Mouse (Mus musculus): ENCODE data around the gene Rchy1.
"Not testable (repeated sequence)": the region's sequence is repeated elsewhere in the genome, so short reads cannot be mapped to it uniquely, and the experiment has no call there.

Gene Rchy1

DNA sequence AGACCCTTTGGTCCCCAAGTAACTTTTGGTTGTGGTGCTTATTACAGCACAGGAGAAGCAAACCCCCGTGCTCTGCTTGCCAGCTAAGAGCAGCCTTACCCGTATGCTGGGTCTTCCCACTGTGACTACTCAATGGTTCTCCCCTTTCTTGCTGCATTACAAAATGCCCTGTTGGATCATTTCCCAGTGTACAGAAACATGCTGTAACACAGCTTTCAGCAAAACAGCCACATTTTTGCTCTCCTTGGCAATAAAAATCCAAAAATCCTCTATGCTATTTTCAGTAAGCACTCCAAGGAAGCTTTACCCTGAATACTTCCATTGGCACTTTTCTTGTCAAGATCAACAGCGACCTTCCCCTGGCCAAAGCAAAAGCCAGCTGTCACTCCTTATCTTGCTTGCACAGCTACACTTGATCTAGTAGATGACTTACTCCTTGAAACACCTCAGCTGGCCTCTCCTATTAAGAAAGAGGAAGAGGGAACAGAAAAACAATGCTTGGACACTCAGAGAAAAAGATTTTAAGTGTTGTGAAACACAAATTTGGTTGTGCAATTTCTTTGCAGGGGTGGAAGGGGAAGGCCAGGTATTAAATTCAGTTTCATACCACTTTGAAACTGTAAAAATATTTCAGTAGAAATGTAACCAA lies 2.1 kb downstream of the Rchy1 start:
- no peak for DNase-seq (ENCODE audit: low spot score in 2 of 2)

DNA sequence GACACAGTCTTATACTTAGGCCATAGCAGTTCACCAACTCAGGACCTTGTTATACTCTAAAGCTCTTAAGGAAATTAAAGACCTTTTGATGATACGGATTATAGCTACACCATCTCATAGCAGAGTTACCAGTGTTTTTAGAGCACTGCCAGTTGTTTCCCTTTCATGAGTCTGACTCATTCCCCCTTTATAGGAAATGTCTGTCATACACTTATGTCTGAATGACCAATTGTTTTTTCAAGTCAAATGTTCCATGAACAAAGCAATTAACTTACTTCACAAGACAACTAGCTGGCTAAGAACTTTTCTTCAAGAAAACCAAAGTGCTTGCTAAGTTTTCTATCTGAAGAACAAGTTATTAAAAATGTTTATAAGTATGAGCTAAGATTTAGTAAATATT lies 2.9 kb downstream of the Rchy1 start:
- DNase-seq (ENCODE audit: low spot score in 2 of 2), result no peak

DNA sequence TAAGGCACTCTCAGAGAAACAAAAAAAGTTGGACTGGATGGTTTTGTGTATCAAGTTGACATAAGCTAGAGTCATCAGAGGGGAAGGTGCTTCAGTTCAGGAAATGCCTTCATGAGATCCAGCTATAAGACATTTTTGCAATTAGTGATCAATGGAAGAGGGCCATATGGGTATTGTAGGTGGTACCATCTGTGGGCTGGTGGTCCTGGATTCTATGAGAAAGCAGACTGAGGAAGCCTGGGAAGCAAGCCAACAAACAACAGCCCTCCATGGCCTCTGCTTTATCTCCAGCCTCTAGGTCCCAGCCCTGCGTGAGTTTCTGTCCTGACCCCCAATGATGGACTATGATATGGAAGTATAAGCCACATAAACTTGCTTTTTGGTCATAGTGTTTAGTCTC lies 3.8 kb downstream of the Rchy1 start:
- DNase-seq (ENCODE audit: low spot score in 2 of 2), result no peak

DNA sequence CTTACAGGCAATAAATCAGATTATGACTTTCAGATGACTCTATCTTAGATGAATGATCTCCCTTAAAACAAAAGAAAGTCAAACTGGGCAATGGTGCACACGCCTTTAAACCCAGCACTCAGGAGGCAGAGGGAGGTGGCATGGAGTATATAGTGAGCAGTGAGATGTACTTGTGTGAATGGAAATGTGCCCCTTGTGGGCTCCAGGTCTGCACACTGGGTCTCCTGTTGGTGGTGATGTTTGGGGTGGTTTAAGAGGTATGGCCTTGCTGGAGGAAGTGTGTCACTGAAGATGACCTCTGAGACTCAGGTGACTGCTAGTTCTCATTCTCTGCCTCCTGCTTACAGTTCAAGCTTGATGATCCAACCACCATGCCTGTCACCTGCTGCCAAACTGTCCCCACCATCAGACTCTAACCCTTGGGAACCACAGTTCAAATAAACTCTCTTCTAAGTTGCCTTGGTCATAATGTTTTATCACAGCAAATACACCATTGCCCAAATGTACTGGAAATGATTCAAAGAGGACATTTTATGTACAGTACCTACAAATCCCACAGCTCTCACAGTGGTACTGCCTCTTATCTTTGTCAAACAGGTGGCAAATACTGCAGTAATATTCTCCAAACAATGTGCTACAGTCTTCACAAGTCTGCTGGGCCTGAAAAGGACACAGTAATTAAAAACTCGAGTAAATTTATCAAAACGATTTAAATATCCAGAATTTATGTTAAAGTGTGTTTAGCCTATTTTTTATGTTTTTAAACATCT lies 5.7 kb downstream of the Rchy1 start:
- no peak for DNase-seq (ENCODE audit: low spot score in 2 of 2)

DNA sequence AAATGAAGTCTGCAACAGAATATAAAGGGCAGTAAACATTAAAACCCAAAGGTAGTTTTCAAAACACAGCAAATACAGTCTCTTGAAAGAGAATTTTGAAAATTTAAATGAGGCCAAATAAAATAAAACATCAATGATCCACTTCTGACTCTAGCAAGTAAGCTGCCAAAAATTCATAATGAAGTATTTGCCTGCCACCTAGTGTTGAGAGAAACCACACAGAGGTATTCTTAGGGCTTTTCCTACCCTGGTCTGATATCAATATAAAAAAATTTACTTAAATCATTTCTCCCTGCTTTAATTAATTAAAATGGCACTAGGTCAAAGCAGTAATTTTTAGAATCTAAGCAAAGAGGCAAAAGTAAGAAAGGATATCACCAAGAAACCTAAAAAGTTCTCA lies 11.5 kb downstream of the Rchy1 start:
- DNase-seq (ENCODE audit: low spot score in 2 of 2), result no peak

DNA sequence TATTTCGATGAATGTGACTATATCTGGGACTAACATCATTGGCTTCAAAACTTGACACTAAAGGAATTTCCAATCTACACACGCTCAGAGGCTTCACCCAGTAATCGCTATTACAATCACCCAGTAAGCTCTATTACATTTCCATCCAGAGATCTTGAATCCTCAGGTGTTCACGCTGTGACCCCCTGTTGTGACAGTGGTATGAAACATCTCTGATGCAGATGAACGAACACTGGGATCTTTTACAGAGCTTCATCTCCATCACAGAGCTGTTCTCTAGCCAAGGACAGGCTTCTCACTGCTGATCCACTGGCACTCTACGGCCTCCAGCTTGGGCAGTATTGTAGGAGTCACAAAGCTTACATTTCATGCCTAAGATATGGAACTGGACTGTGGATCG lies 13.4 kb downstream of the Rchy1 start:
- no peak for DNase-seq (ENCODE audit: low spot score in 2 of 2)

DNA sequence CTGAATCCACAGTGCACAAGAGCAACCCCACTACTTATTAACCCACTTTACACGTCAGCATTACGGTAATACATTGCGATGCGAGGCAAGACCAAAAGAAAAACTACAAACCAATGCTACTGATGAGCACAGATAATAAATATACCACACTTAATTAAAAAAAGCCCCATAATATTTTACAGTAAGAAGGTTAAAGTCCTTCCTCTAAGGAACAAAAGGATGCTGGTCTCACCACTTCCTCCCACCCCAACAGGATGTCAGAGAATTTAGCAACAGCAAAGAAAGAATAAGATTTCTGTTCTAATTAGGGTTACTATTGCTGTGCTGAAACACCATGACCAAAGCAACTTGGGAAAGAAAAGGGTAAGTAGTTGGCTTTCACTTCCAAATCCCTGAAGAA lies 15.9 kb downstream of the Rchy1 start:
- DNase-seq (ENCODE audit: low spot score in 2 of 2), result no peak

DNA sequence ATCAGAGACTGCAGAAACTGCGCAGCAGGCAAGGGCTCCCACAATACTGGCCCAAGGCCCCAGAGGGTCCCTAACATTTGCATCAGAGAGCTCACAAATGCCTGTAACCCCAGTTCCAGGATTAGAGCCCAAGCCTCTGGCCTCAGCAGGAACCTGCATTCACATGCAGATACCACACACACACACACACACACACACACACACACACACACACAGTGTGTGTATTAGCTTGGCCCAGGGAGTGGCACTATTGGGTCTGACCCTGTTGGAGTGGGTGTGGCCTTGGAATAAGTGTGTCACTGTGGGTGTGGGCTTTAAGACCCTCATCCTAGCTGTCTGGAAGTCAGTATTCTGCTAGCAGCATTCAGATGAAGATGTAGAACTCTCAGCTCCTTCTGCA lies 17.3 kb downstream of the Rchy1 start:
- DNase-seq (ENCODE audit: low spot score in 2 of 2), result not testable (repeated sequence)

DNA sequence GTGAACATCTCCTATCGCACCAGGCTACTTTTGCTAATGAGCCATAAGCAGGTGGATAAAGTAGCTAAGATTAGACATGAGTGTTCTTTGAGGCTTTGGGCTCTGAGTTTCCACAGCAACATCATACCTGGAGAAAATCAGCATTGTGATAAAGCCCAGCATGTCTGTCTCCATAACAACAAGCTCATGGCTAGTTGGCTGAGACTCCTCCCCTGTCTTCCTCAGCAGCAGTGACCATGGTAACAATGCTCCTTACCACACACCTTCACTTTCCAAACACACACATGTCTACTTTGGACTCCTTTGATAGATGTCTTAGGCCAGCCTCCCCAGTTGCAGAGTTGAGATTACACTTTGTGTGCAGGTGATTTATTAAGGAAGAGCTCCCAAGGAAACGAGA lies 49.6 kb downstream of the Rchy1 start:
- DNase-seq (ENCODE audit: low spot score in 2 of 2), result no peak

DNA sequence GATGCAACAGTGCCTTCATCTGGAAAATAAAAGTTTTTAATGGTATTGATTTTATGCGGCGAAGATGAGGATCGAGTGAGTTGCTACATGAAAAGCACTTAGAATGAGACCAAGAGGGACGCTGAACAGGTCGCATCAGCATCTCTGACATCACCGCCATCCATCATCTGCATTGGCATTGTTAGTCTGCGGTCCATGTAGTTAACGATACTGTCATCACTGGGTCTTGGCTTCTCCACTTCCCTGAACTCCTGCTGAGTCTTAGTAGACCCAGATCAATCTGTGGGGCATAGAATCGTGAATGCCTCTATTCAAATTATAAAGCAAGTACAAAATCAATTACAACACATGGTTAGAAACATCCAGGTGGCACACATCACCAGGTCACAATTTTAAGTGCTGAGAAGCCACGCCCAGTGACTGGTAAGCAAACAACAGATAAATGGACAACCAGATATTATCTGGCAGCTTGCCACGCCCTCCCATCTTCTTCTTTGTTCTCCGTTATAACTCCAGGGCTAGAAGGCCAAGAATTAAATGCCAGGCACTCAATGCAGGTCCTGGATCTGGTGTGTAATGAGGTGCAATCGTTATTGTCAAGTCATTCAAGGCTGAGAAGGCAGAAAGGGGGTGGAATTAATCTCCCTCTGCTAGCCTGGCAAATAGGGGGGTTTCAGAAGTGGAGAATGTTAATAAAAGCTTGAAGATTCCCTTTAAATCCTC lies 51.3 kb downstream of the Rchy1 start:
- DNase-seq (ENCODE audit: low spot score in 2 of 2), result no peak

DNA sequence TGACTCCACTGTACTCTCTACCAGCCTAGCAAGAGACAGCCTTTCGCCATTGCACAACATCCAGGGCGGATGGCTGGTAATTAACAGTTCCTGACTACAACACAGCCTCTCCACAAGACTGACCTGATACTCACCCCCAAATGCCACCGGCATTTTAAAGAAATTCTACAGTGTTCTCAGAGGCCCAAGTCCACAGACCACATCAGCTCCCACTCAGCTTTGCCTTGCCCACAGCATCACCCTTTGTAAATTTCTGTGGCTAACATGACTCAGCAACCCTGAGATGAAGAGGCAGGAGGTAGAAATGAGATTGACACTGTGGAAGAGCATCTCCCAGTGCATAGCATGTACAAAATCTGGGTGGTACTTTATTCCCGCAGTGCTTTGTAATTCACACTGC lies 52.3 kb downstream of the Rchy1 start:
- DNase-seq (ENCODE audit: low spot score in 2 of 2), result no peak

DNA sequence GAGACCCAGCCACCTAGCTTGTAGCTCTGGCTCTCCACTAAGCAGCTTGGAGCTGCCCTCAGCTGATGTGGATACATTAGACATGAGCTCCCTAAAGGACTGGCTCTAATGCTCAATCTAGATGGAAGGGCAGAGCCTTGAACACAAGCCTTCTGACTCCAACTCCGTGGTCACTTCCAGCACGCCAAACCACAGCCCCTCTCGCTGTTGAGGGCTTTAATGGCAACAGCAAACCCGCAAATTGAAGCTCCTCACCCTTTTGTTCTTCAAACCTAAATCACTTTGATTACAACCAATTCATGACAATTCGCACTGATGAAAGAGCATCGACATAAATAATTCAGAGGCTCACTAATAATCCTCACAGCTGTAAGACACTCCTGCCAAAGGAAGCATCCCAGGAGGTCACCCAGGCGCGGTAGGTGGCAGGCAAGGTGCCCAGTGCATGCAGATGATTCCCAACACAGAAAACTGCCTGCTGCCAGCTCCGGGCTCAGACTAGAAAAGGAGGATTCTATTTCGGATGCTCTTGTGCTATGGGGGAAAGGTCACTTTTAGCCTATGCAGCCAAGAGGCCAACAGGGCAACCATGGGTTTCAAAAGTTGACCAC lies 53.8 kb downstream of the Rchy1 start:
- DNase-seq (ENCODE audit: low spot score in 2 of 2), result peak in 1 of 2 experiments; percentile 69

Data from cerebellum, postnatal 4 days (tissue).